Mouse (Mus musculus) hematopoietic stem cell, adult 5-6 weeks (primary cell): ENCODE data around the gene Aebp2. TPM values are rescaled to one million over a fixed set of nuclear protein-coding genes. Genes with fewer than 3 reads are reported as not detected.
"Not testable (repeated sequence)": the region's sequence is repeated elsewhere in the genome, so short reads cannot be mapped to it uniquely, and the experiment has no call there.

Source experiments
- ATAC-seq, 2 experiments: fragments of 125-278 bp in 1 of 2; replicated peaks in 1 of 2; 2 replicates each; pipeline ENCODE4 v1.8.0; 2016 to 2017; ENCODE audit warnings: inconsistent platforms in 2 of 2, mild to moderate bottlenecking in 2 of 2, moderate number of reproducible peaks in 2 of 2, low read depth in 1 of 2, moderate TSS enrichment in 1 of 2; ENCODE audit not compliant: low FRiP score in 2 of 2, poor library complexity in 2 of 2, severe bottlenecking in 2 of 2, insufficient read depth in 1 of 2, low TSS enrichment in 1 of 2
- total RNA-seq: library from RNA; stranded (forward); fragments of 172-1452, 232-1000 nt; gene quantifications from 2 replicates; pipeline ENCODE4 v1.2.3, GENCODE M21; 2017

The Aebp2 gene
- total RNA-seq, 1 experiment from 2014 or later: 112 TPM

GRCm38 (mm10) chr6:140629176-140629859, 6.9 kb downstream of the Aebp2 start:
- ATAC-seq: no peak

GRCm38 (mm10) chr6:140630306-140630705, 7.8 kb downstream of the Aebp2 start:
- no peak for ATAC-seq

GRCm38 (mm10) chr6:140633616-140634015, 11.2 kb downstream of the Aebp2 start:
- ATAC-seq: no peak

- no peak for ATAC-seq
Observed at GRCm38 (mm10) chr6:140636290-140636689, 13.8 kb downstream of the Aebp2 start.

GRCm38 (mm10) chr6:140642010-140642409, 19.5 kb downstream of the Aebp2 start:
- no peak for ATAC-seq

- ATAC-seq: no peak
Observed at GRCm38 (mm10) chr6:140642655-140643054, 20.2 kb downstream of the Aebp2 start.

GRCm38 (mm10) chr6:140645931-140646330, 23.5 kb downstream of the Aebp2 start:
- ATAC-seq: no peak

- no peak for ATAC-seq
Observed at GRCm38 (mm10) chr6:140646892-140647291, 24.4 kb downstream of the Aebp2 start.

GRCm38 (mm10) chr6:140649812-140650211, 27.3 kb downstream of the Aebp2 start:
- ATAC-seq: no peak

- no peak for ATAC-seq
Observed at GRCm38 (mm10) chr6:140651923-140652322, 29.5 kb downstream of the Aebp2 start.

- no peak for ATAC-seq
Observed at GRCm38 (mm10) chr6:140655451-140655850, 33.0 kb downstream of the Aebp2 start.

- no peak for ATAC-seq
Observed at GRCm38 (mm10) chr6:140656991-140657390, 34.5 kb downstream of the Aebp2 start.

- no peak for ATAC-seq
Observed at GRCm38 (mm10) chr6:140657920-140658522, 35.6 kb downstream of the Aebp2 start.

- ATAC-seq: peak in 1 of 2 experiments; percentile 33; a peak in 1 of 4 replicates
Observed at GRCm38 (mm10) chr6:140661111-140661510, 38.6 kb downstream of the Aebp2 start.

- ATAC-seq: no peak
Observed at GRCm38 (mm10) chr6:140661777-140662176, 39.3 kb downstream of the Aebp2 start.

GRCm38 (mm10) chr6:140662290-140662689, 39.8 kb downstream of the Aebp2 start:
- no peak for ATAC-seq

- ATAC-seq: not testable (repeated sequence)
Observed at GRCm38 (mm10) chr6:140662697-140663096, 40.2 kb downstream of the Aebp2 start.

- no peak for ATAC-seq
Observed at GRCm38 (mm10) chr6:140664611-140665010, 42.1 kb downstream of the Aebp2 start.
